Mouse (Mus musculus) cortical plate, adult 2 months (tissue): ENCODE measurements around the gene Ddx5. TPM values are rescaled to one million over a fixed set of nuclear protein-coding genes. Genes with fewer than 3 reads are reported as not detected.
"Not testable (repeated sequence)": the region's sequence is repeated elsewhere in the genome, so short reads cannot be mapped to it uniquely, and the experiment has no call there.

Experiments used
- H3K27ac ChIP-seq: fragments of 200-500 bp; 2 replicates; pipeline ENCODE4 v1.5.1; 2012; ENCODE audit warnings: low read length, control low read depth, inconsistent platforms; ENCODE audit not compliant: insufficient read depth
- H3K4me1 ChIP-seq: fragments of 200-500 bp; 2 replicates; pipeline ENCODE4 v1.6.1; 2011; ENCODE audit warnings: low read length; ENCODE audit not compliant: control insufficient read depth, insufficient read depth
- H3K4me3 ChIP-seq: fragments of 200-500 bp; 2 replicates; pipeline ENCODE4 v1.5.1; 2011; ENCODE audit warnings: mild to moderate bottlenecking, low read length, control low read depth; ENCODE audit not compliant: insufficient read depth
- CTCF ChIP-seq: fragments of 200-500 bp; IDR thresholded peaks from 2 replicates; pipeline ENCODE4 v1.5.1; 2011; ENCODE audit warnings: mild to moderate bottlenecking, control low read depth, low read length; ENCODE audit not compliant: insufficient read depth; ENCODE audit errors: extremely low read depth
- POLR2A ChIP-seq: fragments of 200-500 bp; IDR thresholded peaks from 2 replicates; pipeline ENCODE4 v1.6.1; 2011; ENCODE audit warnings: mild to moderate bottlenecking, low read length, control low read depth; ENCODE audit not compliant: insufficient read depth; ENCODE audit errors: extremely low read depth
- polyA plus RNA-seq: library from polyadenylated mRNA; depleted of rRNA; stranded (reverse); fragments of >200 nt; gene quantifications from 2 replicates; pipeline ENCODE4 v1.2.3, GENCODE M21; 2012

The Ddx5 gene
- polyA plus RNA-seq, 1 experiment = 408 TPM

- no peak overlapping the region for H3K27ac ChIP-seq
- TF ChIP-seq POLR2A = no peak
- TF ChIP-seq CTCF = no peak
- H3K4me3 ChIP-seq = no peak overlapping the region
- H3K4me1 ChIP-seq = 0 out of 2 replicates have a peak, but pooled peaks cover 2% of the 10 kb centered on the region
These were observed 4.9 kb upstream of the Ddx5 start for GRCm38 (mm10) chr11:106793846-106794245.

GRCm38 (mm10) chr11:106789649-106790048, 664 bp upstream of the Ddx5 start:
- TF ChIP-seq CTCF = no peak
- TF ChIP-seq POLR2A = no peak
- H3K4me3 ChIP-seq = peak overlapping the region; percentile 68
- 0 out of 2 replicates have a peak, but pooled peaks cover 2% of the 10 kb centered on the region for H3K4me1 ChIP-seq
- H3K27ac ChIP-seq = peak overlapping the region; percentile 45; the same call in 1 of the 2 replicates

GRCm38 (mm10) chr11:106788026-106788774, 785 bp downstream of the Ddx5 start:
- TF ChIP-seq CTCF (no peak), POLR2A (peak; percentile 99)
- Histone ChIP-seq H3K4me3 (peak overlapping the region; percentile 68), H3K27ac (peak overlapping the region; percentile 99), H3K4me1 (0 out of 2 replicates have a peak, but pooled peaks cover 2% of the 10 kb centered on the region)

GRCm38 (mm10) chr11:106787131-106788025, 1.6 kb downstream of the Ddx5 start:
- H3K4me1 ChIP-seq = peaks cover 4% of the 10 kb centered on the region; the same call in 1 of the 2 replicates
- peak overlapping the region; percentile 96 for H3K27ac ChIP-seq
- TF ChIP-seq POLR2A (peak; percentile 53; the same call in 1 of the 2 replicates), CTCF (no peak)
- peak overlapping the region; percentile 68 for H3K4me3 ChIP-seq

- no peak overlapping the region for H3K4me3 ChIP-seq
- H3K27ac ChIP-seq = no peak overlapping the region
- TF ChIP-seq POLR2A (no peak), CTCF (no peak)
- peaks cover 5% of the 10 kb centered on the region; the same call in 1 of the 2 replicates for H3K4me1 ChIP-seq
These were observed 3.9 kb downstream of the Ddx5 start for GRCm38 (mm10) chr11:106785043-106785442.

- H3K4me3 ChIP-seq = no peak overlapping the region
- H3K4me1 ChIP-seq = peaks cover 3% of the 10 kb centered on the region; the same call in 1 of the 2 replicates
- no peak for TF ChIP-seq POLR2A
- no peak for TF ChIP-seq CTCF
- no peak overlapping the region for H3K27ac ChIP-seq
These were observed 4.5 kb downstream of the Ddx5 start for GRCm38 (mm10) chr11:106784476-106784875.

GRCm38 (mm10) chr11:106782841-106783764, 5.9 kb downstream of the Ddx5 start:
- TF ChIP-seq CTCF (no peak), POLR2A (0 out of 2 replicates have a peak, but pooled peaks have one; percentile 20)
- H3K27ac ChIP-seq = no peak overlapping the region
- H3K4me1 ChIP-seq = peaks cover 3% of the 10 kb centered on the region; the same call in 1 of the 2 replicates
- H3K4me3 ChIP-seq = no peak overlapping the region

- H3K4me1 ChIP-seq, H3K4me3 ChIP-seq, H3K27ac ChIP-seq: not testable (repeated sequence)
These were observed 6.7 kb downstream of the Ddx5 start for GRCm38 (mm10) chr11:106782271-106782670.
